Mouse (Mus musculus) neutrophil, adult 65 days (primary cell): ENCODE data around the gene Trim29. TPM values are rescaled to one million over a fixed set of nuclear protein-coding genes. Genes with fewer than 3 reads are reported as not detected.

ENCODE experiments used
- total RNA-seq: library from RNA; stranded (reverse); gene quantifications from 2 replicates; pipeline ENCODE4 v1.2.4, GENCODE M21; 2023

Gene Trim29
- not detected in 2 replicates for total RNA-seq

GRCm38 (mm10) chr9:43310538-43310937 is at the start of gene Trim29:
Gene Trim29 (plus strand): TSS chr9:43310848.

Other genes starting within 250 kb of the Trim29 start
- 0.75 and 1.6 TPM in 2 replicates for gene Arhgef12, start 203.6 kb upstream of the Trim29 start, total RNA-seq
- gene Tmem136, start 194.3 kb upstream of the Trim29 start, total RNA-seq, result not detected in 2 replicates
- not detected in 2 replicates for gene Pou2f3, start 100.5 kb upstream of the Trim29 start, total RNA-seq
- 2.6 and 2.9 TPM in 2 replicates for gene Oaf, start 70.9 kb upstream of the Trim29 start, total RNA-seq